Mouse (Mus musculus) lung, adult 2 months (tissue): ENCODE measurements at regions not wholly inside any gene's neighbourhood (a gene's known extent, or its start where the extent isn't known, plus 50 kb on each side); places are given as distances from the start of the nearest gene placed in this dataset.

Source experiments
- CTCF ChIP-seq: fragments of 200-500 bp; IDR thresholded peaks from 2 replicates; pipeline ENCODE4 v1.5.1; 2011; ENCODE audit warnings: mild to moderate bottlenecking, low read length, control low read depth; ENCODE audit not compliant: insufficient read depth
- POLR2A ChIP-seq: fragments of 200-500 bp; IDR thresholded peaks from 2 replicates; pipeline ENCODE4 v1.6.1; 2011; ENCODE audit warnings: low read depth, mild to moderate bottlenecking, control low read depth, low read length, borderline replicate concordance; ENCODE audit errors: extremely low read depth

GRCm38 (mm10) chr3:128181221-128181908 is 285.2 kb upstream of the Fam241a start:
- no peak for TF ChIP-seq CTCF
- TF ChIP-seq POLR2A: no peak
